Mouse (Mus musculus) bone marrow, adult 2 months (tissue): Measurements from ENCODE around the gene Gm11758.
"Not testable (repeated sequence)": the region's sequence is repeated elsewhere in the genome, so short reads cannot be mapped to it uniquely, and the experiment has no call there.

ENCODE experiments used
- CTCF ChIP-seq: fragments of 200-500 bp; IDR thresholded peaks from 2 replicates; pipeline ENCODE4 v1.5.1; 2011; ENCODE audit warnings: low read length, control low read depth; ENCODE audit not compliant: control insufficient read depth, insufficient read depth
- POLR2A ChIP-seq: fragments of 200-500 bp; IDR thresholded peaks from 2 replicates; pipeline ENCODE4 v1.6.1; 2011; ENCODE audit warnings: low read depth, mild to moderate bottlenecking, control low read depth, low read length, borderline replicate concordance; ENCODE audit not compliant: control insufficient read depth

DNA sequence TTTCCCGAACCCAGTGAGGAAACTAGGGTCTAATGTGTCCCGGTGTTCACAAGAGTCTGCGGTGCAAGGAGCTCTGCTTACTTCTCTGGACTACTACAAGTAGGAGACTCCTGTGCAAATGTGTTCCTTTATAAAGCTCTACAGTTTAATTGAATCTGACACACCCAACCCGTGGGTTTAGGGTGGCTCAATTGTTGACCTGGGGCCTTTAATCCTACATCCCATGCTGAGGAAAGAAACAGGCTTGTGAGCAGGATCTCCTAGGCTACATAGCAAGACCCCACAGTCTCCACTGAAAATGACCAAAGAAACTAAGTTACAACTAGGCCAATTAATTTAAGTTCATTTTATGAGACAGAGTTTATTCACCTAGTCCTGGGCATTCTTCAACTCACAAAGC is at the start of gene Gm11758:
- not testable (repeated sequence) for TF ChIP-seq POLR2A, CTCF
